Mouse (Mus musculus): ENCODE data around the gene March1. TPM values are rescaled to one million over a fixed set of nuclear protein-coding genes. Genes with fewer than 3 reads are reported as not detected.

March1 gene
- total and polyA plus RNA-seq, 2 experiments from 2014 or later, result 40.0 to 77.2 TPM

DNA sequence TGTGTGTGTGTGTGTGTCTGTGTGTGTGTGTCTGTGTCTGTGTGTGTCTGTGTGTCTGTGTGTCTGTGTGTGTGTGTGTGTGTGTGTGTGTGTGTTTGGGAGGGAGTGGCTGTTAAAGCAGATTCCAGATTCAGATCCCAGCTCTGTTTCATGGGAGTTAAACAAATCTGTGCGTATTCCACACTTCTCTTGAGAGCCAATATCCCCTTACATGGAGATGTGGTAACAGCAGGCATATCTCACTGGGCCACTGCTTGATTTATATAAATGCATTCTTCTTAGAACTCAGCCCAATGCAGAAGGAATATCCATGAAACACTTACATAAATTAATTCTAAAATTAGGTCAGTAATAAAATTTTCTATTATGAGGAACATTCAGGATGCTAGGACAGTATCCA, 549.1 kb downstream of the March1 start:
- Histone ChIP-seq H3K4me3 (ENCODE audit: low read depth, low read length) (no peak overlapping the region), H3K4me2 (ENCODE audit: low read depth) (no peak overlapping the region), H3K4me1 (ENCODE audit: insufficient read depth) (no peaks in the 10 kb centered on the region), H3K9ac (no peak overlapping the region), H3K27me3 (ENCODE audit: insufficient read depth, low read length) (no peaks in the 10 kb centered on the region), H3K36me3 (ENCODE audit: insufficient read depth) (no peaks in the 10 kb centered on the region), H3K9me3 (ENCODE audit: low read length) (no peaks in the 10 kb centered on the region), H3K27ac (ENCODE audit: low read depth, low read length) (no peak overlapping the region)
- DNase-seq (no peak), ATAC-seq (peak; percentile 61)
- WGBS, result 43% methylated on average over 1 of the region's 1 CpGs
- no peak for TF ChIP-seq CTCF (IDR thresholded peaks at IDR 0.05; ENCODE audit: low read depth)

DNA sequence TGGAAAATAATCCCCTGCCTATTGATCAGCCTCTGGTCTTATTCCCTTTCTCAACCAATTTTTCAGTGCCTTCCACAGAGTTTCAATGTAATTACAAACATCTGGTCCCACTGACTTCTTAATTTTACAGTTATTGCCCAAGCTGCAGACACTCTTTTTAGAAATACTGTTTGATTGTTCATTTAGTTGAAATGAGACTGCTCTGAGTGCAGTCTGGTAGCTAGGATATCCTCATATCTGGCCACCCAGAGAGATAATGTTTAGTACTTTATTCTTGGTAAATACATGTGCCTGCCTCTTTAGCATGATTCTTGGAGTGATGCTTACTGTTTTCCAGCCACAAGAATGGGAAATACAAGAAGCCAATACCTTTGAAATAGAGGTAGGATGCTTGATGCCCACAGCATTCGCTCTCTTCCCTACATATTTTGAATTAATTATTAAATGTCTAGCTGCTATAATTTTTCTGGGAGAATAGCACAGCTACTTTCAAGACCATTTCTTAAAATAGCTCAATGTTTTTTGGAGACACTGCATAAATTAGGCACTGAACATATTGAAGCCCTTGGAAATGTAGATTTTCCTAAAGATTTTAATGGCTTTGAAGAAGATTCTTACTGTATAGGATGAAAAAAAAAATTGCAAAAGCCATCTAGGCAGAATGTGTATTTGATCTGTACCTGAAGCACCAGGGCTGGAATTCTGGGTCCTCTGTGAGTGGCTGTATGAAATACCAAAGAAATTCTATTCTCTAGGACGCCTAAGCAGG, 549.9 kb downstream of the March1 start:
- Histone ChIP-seq H3K9ac (no peak overlapping the region), H3K9me3 (ENCODE audit: low read length) (no peaks in the 10 kb centered on the region), H3K36me3 (ENCODE audit: insufficient read depth) (no peaks in the 10 kb centered on the region), H3K27ac (ENCODE audit: low read depth, low read length) (no peak overlapping the region), H3K4me3 (ENCODE audit: low read depth, low read length) (no peak overlapping the region), H3K27me3 (ENCODE audit: insufficient read depth, low read length) (no peaks in the 10 kb centered on the region), H3K4me2 (ENCODE audit: low read depth) (no peak overlapping the region; the same call in 1 of the 2 replicates), H3K4me1 (ENCODE audit: insufficient read depth) (no peaks in the 10 kb centered on the region)
- TF ChIP-seq CTCF (IDR thresholded peaks at IDR 0.05; ENCODE audit: low read depth), result no peak
- DNase-seq, result no peak
- ATAC-seq, result peak; percentile 53; the same call in 1 of the 2 replicates
- WGBS, result 74% methylated on average over 2 of the region's 2 CpGs

DNA sequence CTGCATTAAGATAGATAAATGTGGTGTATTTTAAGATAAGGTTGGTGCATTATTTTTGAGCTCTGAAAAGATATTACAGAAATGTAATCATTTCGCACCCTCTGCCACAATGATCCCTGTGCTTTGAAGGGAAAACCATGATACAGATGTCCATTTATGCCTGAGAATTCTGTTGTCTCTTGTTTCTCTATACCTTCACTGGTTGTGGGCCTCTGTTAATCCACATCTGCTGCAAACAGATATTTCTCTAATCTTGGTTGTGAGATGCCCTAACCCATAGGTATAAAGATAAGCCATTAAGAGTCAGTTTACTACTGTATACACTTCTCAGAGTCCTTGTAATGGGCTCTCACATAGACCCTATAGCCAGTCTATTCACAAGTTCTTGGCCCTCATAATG, 561.6 kb downstream of the March1 start:
- no peak overlapping the region for H3K9ac ChIP-seq
- no peak for TF ChIP-seq CTCF (IDR thresholded peaks at IDR 0.05; ENCODE audit: low read depth)
- no peaks in the 10 kb centered on the region for H3K27me3 ChIP-seq (ENCODE audit: insufficient read depth, low read length)
- DNase-seq (no peak), ATAC-seq (no peak)
- no peaks in the 10 kb centered on the region for H3K4me1 ChIP-seq (ENCODE audit: insufficient read depth)
- H3K4me2 ChIP-seq (ENCODE audit: low read depth), result no peak overlapping the region
- WGBS, result 93% methylated on average over 1 of the region's 1 CpGs
- H3K36me3 ChIP-seq (ENCODE audit: insufficient read depth), result no peaks in the 10 kb centered on the region
- H3K9me3 ChIP-seq (ENCODE audit: low read length), result no peaks in the 10 kb centered on the region
- no peak overlapping the region for H3K27ac ChIP-seq (ENCODE audit: low read depth, low read length)
- no peak overlapping the region for H3K4me3 ChIP-seq (ENCODE audit: low read depth, low read length)

DNA sequence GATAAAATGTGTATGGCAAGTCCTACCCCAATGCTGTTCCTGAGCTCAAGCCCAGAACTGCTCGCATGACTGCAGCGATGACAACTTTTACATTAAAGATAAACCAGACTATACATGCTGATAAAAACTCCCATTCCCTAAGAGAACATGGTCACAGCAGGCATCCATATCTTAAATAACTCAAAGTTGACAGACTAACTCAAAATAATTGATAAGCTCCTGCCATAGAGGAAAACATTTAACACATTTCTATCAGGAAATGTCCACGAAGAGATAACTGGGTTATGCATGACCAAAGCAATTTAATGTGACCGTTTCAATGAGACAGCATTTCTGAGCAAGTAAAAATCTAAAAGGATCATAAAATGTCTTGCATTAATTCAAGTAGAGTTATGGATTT, 563.6 kb downstream of the March1 start:
- Histone ChIP-seq H3K36me3 (ENCODE audit: insufficient read depth) (no peaks in the 10 kb centered on the region), H3K9ac (no peak overlapping the region), H3K4me2 (ENCODE audit: low read depth) (no peak overlapping the region), H3K4me1 (ENCODE audit: insufficient read depth) (no peaks in the 10 kb centered on the region), H3K27ac (ENCODE audit: low read depth, low read length) (no peak overlapping the region), H3K4me3 (ENCODE audit: low read depth, low read length) (no peak overlapping the region), H3K9me3 (ENCODE audit: low read length) (no peaks in the 10 kb centered on the region), H3K27me3 (ENCODE audit: insufficient read depth, low read length) (no peaks in the 10 kb centered on the region)
- ATAC-seq (no peak), DNase-seq (no peak)
- TF ChIP-seq CTCF (IDR thresholded peaks at IDR 0.05; ENCODE audit: low read depth), result no peak
- WGBS, result 89% methylated on average over 4 of the region's 4 CpGs

DNA sequence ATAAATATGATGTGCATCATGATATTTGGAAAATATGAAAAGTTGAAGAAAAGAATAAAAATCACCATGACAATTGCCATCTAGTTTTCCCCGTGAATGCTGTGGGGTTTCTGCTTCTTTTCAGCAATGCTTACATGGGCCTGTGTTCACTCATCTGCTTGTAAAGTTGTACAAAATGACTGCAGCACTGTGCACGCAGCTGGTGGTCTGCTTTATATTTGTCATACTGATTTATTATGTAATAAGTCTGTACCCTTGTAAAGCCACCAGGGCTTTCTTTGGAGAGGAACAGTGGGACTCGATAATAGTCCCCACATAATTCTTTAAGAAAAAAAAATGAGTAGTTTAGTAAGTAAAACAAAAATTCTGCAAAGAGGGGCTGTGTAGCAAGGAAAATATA, 564.6 kb downstream of the March1 start:
- H3K36me3 ChIP-seq (ENCODE audit: insufficient read depth), result no peaks in the 10 kb centered on the region
- H3K9me3 ChIP-seq (ENCODE audit: low read length), result no peaks in the 10 kb centered on the region
- no peak overlapping the region for H3K4me3 ChIP-seq (ENCODE audit: low read depth, low read length)
- H3K27me3 ChIP-seq (ENCODE audit: insufficient read depth, low read length), result no peaks in the 10 kb centered on the region
- DNase-seq (no peak), ATAC-seq (no peak)
- no peak overlapping the region for H3K9ac ChIP-seq
- no peak overlapping the region for H3K27ac ChIP-seq (ENCODE audit: low read depth, low read length)
- WGBS, result 70% methylated on average over 3 of the region's 3 CpGs
- H3K4me2 ChIP-seq (ENCODE audit: low read depth), result no peak overlapping the region
- H3K4me1 ChIP-seq (ENCODE audit: insufficient read depth), result no peaks in the 10 kb centered on the region
- TF ChIP-seq CTCF (IDR thresholded peaks at IDR 0.05; ENCODE audit: low read depth), result no peak

DNA sequence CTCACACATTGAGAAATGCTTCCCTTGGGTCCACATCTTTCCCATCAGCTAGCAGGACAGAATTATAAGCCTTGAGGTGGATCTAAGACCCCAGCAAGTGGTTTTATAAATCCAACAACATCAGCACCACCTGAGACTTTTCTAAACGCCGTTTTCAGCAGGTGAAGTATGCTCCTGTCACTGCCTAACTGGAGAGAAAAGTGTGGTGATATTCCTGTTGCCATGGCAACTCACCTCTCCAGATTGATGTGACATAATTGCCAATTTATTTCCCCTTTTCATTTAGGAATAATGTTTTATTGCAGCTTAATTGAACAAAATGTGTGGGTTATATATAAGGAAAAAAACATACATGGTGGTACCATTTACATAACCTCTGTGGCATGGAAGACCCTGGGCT, 565.8 kb downstream of the March1 start:
- Histone ChIP-seq H3K9ac (no peak overlapping the region), H3K9me3 (ENCODE audit: low read length) (no peaks in the 10 kb centered on the region), H3K4me2 (ENCODE audit: low read depth) (no peak overlapping the region), H3K4me3 (ENCODE audit: low read depth, low read length) (no peak overlapping the region), H3K27ac (ENCODE audit: low read depth, low read length) (peak overlapping the region; percentile 54; the same call in 1 of the 2 replicates), H3K4me1 (ENCODE audit: insufficient read depth) (no peaks in the 10 kb centered on the region), H3K36me3 (ENCODE audit: insufficient read depth) (no peaks in the 10 kb centered on the region), H3K27me3 (ENCODE audit: insufficient read depth, low read length) (no peaks in the 10 kb centered on the region)
- WGBS, result 28% methylated on average over 2 of the region's 2 CpGs
- DNase-seq, result peak; percentile 57
- TF ChIP-seq CTCF (IDR thresholded peaks at IDR 0.05; ENCODE audit: low read depth), result no peak
- peak; percentile 65; the same call in 1 of the 2 replicates for ATAC-seq

DNA sequence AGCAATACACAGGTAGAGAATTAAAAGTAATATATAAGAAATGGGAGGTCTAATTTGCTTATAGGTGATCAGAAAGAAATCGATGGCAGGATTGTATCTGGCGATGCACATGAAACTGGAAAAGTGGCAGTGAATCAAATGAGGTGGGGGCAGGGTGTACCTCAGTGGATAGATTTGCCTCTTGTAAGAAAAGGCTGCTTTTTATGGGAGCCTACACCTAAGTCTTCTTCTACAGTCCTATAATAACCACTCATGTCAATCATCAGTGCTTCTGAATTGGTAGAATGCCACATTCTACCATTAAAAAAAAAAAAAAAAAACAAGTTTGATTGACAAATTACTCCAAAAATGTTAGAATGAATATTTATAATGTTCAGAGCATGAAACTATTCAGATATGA, 567.5 kb downstream of the March1 start:
- no peaks in the 10 kb centered on the region for H3K36me3 ChIP-seq (ENCODE audit: insufficient read depth)
- H3K4me2 ChIP-seq (ENCODE audit: low read depth), result no peak overlapping the region
- DNase-seq, result no peak
- no peaks in the 10 kb centered on the region for H3K9me3 ChIP-seq (ENCODE audit: low read length)
- H3K9ac ChIP-seq, result no peak overlapping the region
- H3K4me3 ChIP-seq (ENCODE audit: low read depth, low read length), result no peak overlapping the region
- no peak for TF ChIP-seq CTCF (IDR thresholded peaks at IDR 0.05; ENCODE audit: low read depth)
- H3K4me1 ChIP-seq (ENCODE audit: insufficient read depth), result no peaks in the 10 kb centered on the region
- H3K27ac ChIP-seq (ENCODE audit: low read depth, low read length), result no peak overlapping the region
- ATAC-seq, result peak; percentile 43; the same call in 1 of the 2 replicates
- no peaks in the 10 kb centered on the region for H3K27me3 ChIP-seq (ENCODE audit: insufficient read depth, low read length)
- 84% methylated on average over 2 of the region's 2 CpGs for WGBS

Measured in forebrain, postnatal 0 days (tissue).